Mouse (Mus musculus): Measurements from ENCODE around the gene Psmb6.

Gene Psmb6

DNA sequence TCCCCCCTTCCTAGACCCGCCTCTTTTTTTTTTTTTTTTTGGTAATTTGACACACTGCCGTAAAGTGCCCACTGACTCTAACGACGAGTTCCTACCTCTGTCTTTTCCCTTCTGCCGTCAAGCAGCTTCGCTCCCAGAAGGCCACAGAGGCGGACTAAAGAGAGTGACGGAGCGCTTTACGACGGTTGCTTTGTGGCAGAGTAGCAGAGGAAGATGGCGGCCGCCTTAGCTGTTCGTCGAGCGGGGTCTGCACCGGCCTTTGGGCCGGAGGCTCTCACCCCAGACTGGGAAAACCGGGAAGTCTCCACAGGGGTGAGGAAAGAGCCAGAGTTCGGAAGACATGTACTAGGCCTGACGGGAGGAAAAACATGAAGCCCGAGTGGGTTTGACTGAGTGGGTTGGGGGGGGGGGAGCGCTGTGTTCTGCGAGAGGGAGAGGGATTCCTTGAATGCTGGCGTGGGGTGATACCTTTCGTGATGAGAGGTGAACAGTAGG is at the start of gene Psmb6:
TSS of gene Psmb6 (plus strand) at position 184 of the 495 bp plus-strand sequence.
- peak; percentile 95 for DNase-seq

DNA sequence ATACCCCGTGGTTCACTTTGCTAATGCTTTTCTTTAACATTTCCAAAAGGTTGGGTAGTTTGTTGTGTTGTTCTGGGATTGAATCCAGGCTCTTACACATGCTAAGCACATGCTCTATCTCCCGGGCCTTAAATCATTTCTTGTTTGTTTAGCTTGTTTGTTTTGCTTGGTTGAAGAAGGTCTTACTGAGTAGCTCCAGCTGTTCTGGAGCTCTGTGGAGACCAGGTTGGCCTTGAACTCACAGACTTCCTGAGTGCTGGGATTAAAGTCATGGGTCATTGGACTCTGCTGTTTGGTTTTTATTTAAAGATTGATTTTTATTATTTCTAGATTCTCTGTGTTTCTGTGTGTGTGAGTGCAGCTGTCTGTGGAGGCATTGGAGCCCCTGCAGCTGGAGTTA is 39.7 kb upstream of the Psmb6 start:
- DNase-seq = no peak

DNA sequence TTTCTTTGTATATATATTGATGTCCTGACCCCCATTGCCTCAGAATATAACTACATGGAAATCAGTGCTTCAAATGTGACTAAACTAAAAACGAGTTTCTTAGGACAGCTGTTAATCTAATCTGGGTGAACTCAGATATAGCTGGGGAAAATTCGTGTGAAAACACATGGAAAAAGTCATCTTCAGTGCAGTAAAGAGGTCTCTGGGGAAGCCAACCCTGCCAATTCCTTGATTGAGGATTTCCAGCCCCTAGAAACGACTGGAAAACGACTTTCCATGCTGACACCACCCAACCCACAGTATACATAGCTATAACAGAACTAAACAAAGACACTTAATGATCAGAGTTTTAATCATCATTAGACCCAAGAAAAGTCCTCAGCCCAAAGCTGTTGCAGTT is 37.4 kb upstream of the Psmb6 start:
- DNase-seq = no peak

DNA sequence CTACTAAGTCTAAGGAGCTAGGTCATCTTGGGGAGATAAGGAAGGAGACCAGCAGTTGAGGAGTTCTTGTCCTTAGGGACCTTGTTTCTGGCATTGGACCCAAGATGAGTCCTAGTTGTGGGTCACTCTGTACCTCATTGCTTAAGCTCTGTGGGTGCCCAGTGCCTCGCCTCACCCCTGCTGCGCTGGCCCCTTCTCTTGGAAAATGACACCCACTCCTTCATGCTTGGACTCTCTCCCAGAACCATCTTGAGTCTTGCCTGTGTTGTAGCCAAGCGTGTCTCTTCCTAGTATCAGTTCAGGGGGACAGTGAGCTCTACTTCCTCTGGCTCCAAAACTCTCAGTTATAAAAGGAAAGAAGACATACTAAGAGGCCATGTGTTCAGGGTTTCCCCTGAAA is 36.0 kb upstream of the Psmb6 start:
- DNase-seq = no peak

DNA sequence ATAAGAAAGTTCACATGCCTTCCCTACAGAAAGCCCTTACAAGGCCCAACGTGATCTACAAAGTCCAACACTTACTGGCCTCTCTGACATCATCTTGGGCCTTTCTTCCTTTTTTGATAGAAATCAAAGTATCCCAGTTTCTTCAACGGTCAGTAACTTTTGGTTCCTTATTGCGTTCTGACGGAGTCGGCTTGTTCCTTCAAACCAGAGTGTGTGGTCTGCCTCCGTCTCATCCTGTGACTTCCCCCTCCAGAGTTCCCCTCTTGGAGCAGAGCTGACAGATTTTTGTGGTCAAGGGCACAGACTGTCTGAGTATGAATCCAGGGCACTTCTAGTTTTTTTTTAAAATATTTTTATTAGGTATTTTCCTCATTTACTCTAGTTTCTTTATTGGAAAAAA is 35.5 kb upstream of the Psmb6 start:
- no peak for DNase-seq

DNA sequence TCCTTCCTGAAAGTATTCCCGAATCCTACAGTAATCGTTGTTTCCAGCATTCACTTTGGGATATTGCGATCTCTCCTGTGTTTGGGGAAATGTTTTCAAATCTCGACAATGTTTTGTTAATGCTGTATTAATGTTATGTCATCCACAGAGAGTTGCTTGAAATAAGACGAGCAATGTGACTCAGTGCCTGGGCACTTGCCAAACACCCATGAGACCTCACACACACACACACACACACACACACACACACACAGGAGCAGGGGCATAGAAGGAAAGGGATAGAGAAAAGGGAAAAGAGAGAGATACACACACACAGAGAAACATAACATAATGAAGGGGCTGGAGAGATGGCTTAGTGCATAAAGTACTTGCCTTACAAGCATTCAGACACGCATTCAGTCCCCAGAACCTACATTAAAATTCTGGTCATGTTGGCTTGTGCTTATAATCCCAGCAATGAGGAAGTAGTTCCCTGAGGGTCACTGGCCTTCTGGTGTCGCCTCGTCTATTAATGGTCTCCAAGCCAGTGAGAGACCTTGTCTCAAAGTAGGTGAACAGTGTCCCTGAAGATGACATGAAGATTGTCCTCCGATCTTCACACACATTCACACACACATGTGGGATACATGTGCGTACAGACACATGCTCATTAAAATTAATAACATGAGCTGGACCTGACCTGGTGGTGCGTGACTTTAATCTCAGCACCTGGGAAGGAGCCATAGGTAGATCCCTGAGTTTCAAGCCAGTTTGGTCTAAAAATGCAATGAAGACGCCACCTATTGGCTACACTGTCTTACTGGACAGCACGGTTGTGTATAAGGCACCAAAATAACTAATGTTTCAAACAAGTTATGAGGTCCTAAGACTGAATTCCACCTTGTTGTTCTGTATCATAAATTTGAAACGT is 25.3 kb upstream of the Psmb6 start:
- DNase-seq = no peak

DNA sequence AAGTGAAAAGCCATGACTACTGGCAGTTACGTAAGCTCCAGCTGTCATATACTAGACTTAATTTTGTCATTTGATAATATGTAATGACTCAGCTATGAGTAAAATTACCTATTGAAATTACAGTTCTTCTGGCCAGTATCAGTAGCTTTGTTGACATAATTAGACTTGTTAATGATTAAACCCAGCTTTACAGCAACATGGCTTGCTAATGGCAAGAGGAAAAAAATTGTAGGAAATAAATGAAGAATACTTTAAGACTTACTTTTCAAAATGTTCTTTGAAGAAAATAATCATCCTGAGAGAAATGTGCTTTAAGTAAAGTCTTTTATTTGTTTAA is 24.7 kb upstream of the Psmb6 start:
- no peak for DNase-seq

DNA sequence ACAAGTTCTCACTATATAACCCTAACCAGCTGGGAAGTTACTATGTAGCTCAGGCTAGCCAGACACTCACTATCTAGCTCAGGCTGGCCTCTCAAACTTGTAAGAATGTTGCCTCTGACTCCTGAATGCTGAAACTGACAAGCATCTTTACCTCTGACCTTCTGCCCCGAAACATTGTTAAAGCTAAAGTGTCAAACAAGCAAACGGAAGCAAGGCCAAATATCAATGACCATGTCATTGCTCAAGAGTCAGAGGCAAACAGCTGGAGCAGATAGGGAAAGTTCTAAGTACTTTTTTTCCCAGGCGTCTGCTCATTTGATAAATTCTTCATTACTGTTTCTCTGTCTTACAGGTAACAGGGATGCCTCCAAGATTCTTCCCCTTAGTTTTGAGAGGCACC is 23.1 kb upstream of the Psmb6 start:
- DNase-seq = no peak

DNA sequence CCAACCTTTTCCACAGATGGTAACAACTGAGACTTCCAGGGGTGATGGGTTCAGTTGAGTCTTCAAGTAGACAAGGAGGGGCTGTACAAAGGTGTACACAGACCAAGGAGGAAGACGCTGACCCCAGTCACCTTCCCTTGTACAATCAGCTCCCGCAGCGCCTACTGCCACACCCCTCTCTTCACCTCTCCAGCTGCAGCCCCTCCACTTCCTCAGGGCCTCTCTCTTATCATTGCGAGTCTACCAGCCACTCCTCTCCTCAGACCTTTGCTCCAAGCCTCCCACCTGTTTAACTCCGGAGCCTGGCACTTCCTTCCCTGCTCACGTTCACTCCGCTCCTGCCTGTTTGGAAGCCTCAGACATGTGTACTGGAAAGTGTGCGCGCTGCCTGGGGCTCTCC is 20.2 kb upstream of the Psmb6 start, which contains the start of gene Tm4sf5:
TSS of gene Tm4sf5 (plus strand) at position 275 of the 400 bp plus-strand sequence.
- no peak for DNase-seq

DNA sequence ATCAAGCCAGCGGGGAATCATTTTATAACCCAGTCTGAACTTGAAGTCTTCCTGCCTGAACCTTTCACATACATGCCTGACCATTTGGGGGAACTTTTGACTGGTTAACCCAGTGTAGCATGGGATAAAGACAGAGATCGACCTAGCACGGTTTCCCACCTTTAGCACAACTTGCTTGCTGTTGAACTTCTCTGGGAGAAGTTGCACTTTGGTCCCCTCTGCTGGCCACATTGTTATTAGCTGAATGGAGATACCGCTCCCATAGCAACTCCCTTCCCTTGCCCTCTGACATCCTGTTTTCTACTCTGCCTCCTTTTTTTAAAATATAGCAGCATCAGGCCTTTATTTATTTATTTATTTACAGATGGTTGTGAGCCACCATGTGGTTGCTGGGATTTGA is 18.8 kb upstream of the Psmb6 start:
- no peak for DNase-seq

DNA sequence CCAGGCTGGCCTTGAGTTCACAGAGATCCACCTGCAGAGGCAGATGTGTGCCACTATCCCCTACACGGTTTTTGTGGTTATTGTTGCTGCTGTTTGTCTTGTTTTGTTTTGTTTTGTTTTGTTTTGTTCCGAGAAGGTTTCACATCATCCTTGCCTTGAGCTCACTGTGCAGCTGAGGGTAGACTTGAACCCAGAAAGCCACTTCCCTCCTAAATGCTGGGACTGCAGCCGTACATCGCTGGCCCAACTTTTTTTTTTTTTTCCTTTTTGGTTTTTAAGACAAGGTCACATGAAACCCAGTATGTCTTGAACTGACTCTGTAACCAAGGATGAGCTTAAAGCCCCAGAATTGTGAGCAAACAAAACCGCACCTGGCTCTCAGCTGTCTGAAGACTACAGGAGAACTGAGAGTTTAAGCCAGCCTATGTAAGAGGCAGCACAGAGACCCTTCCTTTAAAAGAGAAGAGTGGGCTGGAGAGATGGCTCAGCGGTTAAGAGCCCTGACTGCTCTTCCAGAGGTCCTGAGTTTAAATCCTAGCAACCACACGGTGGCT is 18.1 kb upstream of the Psmb6 start:
- DNase-seq = no peak

DNA sequence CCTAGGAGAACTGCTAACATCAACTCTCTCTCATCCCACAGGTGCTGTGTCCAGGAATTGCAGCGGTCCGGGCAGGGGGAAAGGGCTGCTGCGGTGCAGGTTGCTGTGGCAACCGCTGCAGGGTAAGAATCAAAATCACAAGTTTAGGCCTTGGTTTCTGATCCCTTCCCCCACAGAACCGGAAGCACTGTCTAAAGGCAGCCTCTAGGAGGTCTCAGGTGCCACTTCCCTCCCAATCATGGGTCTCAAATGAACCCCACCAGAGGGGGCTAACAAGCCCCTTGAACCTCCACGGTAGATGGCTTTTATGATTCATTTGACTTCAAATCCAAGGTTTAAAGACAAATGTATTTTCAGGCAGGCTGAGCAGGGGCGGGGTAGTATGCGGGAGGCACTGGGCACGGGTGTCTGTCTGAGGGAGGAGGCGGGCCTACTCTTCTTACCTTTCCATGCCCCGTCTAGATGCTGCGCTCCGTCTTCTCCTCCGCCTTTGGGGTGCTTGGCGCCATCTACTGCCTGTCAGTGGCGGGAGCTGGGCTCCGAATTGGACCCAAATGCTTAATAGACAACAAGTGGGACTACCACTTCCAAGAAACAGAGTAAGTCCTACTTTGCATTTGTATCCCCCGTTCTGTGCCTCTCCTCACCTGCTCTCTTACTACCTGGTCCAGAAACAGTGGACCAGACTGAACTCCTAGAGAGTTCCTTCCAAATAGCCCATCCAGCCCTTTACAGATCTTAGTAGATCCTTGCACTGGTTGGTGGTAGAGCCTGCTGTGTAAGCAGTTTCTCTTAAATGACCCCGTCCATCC is 15.2 kb upstream of the Psmb6 start:
- DNase-seq = peak; percentile 37

DNA sequence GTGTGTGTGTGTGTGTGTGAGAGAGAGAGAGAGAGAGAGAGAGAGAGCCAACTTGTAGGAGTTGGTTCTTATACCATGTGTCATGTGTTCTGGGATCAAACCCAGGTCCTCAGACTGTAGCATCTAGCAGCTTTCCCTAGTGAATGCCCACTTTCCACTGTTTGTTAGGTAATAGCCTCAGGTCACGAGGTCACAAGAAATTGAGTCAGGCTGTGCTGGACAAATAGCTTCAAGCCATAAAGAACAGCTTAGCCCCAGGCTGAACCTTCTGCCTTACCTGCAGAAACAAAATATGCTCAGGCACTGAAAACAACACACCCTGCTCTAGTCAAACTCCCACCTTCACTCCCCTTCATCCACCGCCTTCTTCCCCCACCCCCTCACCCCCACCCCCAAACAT is 13.9 kb upstream of the Psmb6 start:
- no peak for DNase-seq

DNA sequence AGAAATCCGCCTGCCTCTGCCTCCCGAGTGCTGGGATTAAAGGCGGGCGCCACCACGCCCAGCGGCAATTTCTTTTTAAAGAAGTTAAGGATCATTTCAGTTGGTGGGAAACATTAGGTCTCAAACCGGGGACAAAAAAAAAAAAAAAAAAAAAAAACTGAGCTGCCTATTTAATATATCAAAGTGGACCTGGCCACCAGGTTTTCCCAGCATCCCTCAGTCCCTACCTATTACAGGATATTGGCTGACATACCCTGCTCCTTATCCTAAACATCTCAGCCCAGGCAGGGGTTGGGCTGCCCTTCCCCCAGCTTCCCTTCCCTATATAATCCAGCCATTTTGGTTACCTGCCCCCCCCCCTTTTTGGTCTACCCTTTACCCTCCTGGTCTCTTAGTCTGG is 13.3 kb upstream of the Psmb6 start:
- no peak for DNase-seq

DNA sequence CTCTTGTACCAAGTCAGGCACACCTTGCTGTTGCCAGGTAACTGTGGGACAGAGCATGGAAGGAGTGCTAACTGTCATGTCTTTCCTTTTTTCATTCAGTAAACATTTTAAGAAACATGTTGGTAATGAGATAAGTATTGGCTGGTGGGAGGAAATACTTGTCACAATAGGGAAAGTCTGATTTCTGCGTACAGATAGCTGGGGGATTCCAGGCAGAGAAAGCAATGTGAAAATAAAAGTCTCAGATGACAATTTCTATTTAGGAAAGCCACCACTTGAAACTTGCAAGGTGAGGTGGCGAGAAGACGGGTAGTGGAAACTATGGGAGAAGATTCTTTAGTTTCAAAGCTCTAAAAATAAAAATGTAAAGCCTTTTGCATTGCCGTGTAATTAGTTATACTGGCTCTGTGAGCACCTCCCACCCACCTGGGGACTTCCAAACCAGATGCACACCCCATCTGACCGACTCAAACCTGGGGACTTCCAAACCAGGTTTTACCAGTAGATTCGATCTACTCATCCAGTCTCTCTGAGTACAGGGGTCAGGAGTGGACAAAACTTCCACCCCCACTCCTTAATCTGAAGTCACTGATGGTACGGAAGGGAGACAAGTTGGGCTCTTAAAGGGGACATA is 12.3 kb upstream of the Psmb6 start:
- no peak for DNase-seq

DNA sequence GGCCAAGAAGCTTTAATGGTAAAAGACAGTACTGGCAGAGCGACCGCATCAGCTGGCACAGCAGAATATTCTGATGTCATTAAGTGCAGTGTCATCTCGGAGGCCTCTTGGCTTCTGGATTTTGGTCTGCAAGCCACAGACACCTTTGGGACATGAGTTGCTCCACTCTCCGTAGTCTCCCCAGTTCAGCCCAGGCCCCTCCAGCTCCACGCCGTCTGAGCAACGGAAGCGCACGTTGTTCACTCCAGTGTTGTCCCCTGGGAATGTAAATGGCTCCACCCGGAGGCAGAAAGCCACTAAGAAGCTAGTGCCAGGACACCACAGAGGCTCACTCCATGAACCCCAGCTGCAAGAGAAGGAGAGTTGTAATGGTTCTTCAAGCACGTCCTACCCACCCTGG is 11.6 kb upstream of the Psmb6 start:
- no peak for DNase-seq

DNA sequence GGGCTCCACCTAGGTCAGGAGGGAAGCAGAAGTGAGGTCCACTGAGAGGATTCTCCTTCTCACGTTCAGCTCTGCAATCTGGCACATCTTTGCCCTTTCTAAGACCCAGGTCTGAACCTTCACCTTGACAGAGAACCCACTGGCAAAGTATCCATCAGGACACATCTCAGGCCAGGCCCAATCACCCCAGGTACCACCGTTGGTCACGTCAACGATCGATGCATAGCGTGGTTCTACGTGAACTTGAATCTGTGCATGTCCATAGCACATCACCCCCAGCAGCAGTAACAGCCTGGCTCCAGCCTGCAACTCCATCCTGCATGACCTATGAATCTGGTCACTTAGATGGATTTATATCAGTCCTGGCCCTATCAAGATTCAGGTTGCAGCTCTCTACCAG is 10.9 kb upstream of the Psmb6 start, which contains the start of gene Vmo1:
TSS of gene Vmo1 (minus strand) at position 329 of the 400 bp plus-strand sequence.
- DNase-seq = no peak

DNA sequence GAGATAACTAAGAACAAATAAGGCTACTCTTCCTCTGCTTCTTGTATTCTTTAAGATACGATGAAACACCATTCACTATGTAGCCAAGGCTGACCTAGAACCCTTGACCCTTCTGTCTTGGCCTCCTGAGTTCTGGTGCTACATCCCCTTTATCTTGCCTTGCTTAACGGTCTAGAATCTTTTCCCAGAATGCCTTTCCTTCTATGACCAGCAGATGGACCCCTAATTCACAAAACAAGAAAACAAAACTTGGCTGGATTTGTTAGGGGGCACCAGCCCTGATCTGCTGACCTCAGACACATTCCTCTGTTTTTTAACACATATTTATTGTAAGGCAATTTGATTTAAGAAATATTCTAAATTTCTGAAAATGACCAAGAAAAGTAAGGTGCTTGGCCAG is 8.8 kb upstream of the Psmb6 start:
- no peak for DNase-seq

DNA sequence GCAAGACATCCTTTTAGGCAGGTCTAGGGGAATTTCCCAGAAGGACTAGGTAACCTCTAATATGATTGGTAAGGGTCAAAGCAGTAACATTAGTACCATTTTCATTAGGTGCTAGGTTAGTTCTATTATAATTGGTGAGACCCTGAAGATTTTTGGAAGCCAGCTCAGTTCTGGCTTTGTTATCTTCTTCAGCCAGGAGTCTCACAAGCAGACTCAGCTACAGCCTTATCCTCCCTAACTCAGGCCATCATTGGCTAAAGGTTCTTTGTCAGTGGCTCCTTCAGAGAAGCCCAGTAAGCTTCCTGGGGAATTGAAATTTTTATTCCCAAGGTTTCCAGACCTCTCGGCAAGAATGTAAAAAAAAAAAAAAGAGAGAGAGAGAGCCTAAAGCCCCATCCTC is 6.7 kb upstream of the Psmb6 start:
- no peak for DNase-seq

DNA sequence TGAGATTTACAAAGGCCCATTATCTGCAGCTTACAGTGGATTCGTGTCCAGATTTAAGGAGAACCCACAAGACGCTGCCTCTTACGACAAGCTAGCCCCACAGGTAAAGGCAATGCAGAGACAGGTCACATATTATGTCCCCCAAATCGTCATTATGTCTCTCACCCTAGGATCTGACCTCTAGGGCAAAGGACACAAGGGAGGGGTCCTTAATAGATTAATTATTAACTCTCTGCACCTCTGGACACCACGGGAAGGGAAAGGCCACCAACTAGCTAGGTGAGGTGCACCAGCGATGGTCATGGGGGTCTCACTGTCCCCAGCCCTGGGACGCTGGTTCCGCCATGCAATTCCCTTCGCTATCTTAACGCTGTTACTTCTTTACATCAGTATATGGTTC is 6.2 kb upstream of the Psmb6 start, which contains the start of gene Gltpd2:
TSS of gene Gltpd2 (plus strand) at position 274 of the 400 bp plus-strand sequence.
- DNase-seq = no peak

DNA sequence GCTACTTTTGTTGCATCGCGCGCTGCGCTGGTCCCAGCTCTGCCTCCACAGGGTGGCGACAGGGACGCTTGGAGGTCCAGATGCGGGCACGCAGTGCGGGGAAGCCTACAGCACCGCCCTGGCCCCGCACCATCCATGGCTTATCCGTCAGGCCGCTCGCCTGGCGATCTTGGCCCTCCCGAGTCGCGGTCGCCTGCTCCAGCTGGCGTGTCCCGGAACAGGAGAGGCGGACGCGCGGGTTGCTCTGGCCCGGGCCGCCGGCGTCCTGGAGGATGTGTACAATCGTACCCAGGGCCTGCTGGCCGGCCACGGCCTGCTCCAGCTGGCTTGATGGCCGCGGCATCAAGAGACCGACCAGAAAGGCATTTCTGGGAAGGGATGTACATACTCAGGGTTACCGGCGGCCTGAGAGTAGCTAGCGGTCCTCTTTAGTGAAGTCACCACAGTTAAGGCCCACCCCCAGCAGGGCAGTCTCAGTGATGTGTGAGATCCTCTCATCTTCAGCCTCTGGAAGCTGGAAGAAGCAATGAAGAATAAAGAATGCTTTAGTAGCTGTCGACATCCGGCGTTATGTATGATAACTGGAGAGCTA is 4.9 kb upstream of the Psmb6 start:
- DNase-seq = peak; percentile 43

DNA sequence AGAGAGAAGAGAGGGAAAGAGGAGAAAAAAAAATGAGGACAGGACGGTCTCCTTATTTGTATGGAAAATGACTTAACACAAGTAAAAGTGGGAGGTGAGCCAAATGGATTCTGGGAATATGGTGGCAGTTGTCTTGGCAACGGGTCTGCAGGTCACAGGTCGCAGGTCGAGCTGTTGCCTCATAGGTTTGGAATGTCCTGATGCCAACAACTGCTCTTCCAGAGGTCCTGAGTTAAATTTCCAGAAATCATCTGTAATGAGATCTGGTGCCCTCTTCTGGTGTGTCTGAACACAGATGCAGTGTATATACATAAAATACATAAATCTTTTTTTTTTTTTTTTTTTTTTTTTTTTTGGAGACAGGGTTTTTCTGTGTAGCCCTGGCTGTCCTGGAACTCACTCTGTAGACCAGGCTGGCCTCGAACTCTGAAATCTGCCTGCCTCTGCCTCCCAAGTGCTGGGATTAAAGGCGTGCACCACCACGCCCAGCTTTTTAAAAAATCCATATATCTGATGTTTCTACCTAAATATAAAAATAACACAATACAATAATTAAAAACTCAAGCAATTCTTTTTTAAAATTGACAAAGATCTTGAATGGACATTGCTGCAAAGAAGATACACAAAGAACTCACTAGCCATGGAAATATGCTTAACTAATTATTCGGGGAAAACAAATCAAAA is 1.7 kb upstream of the Psmb6 start:
- peak; percentile 25 for DNase-seq
